Mouse (Mus musculus) erythroblast, embryonic 14.5 days (primary cell): ENCODE data around the gene Itih5. TPM values are rescaled to one million over a fixed set of nuclear protein-coding genes. Genes with fewer than 3 reads are reported as not detected.

Source experiments
- H3K27me3 ChIP-seq: 2 replicates; pipeline ENCODE4 v1.6.1; 2012; ENCODE audit warnings: inconsistent platforms; ENCODE audit not compliant: control insufficient read depth
- H3K36me3 ChIP-seq: 2 replicates; pipeline ENCODE4 v1.6.1; 2012; ENCODE audit warnings: mild to moderate bottlenecking, inconsistent platforms; ENCODE audit not compliant: control insufficient read depth
- H3K4me1 ChIP-seq: 2 replicates; pipeline ENCODE4 v1.6.1; 2012; ENCODE audit warnings: inconsistent platforms; ENCODE audit not compliant: control insufficient read depth
- H3K4me3 ChIP-seq: replicated peaks from 2 replicates; pipeline ENCODE3; 2012; ENCODE audit warnings: moderate library complexity, mild to moderate bottlenecking, inconsistent platforms
- H3K9me3 ChIP-seq: 2 replicates; pipeline ENCODE4 v1.6.1; 2012; ENCODE audit warnings: low read length, inconsistent platforms, mixed read lengths; ENCODE audit not compliant: control insufficient read depth
- GATA1 ChIP-seq: IDR thresholded peaks from 2 replicates; pipeline ENCODE4 v1.6.1; 2012; ENCODE audit warnings: low read length, inconsistent platforms, mixed read lengths
- TAL1 ChIP-seq: IDR thresholded peaks from 3 replicates; pipeline ENCODE4 v1.6.1; 2012; ENCODE audit warnings: low read length, inconsistent platforms, mixed read lengths
- polyA plus RNA-seq: library from polyadenylated mRNA; stranded (reverse); fragments of >175 nt; gene quantifications from 2 replicates; pipeline ENCODE4 v1.2.3, GENCODE M21; 2012

Gene Itih5
- polyA plus RNA-seq, 1 experiment: not detected

GRCm38 (mm10) chr2:10131296-10131695 lies 22.1 kb upstream of the Itih5 start, which contains the start of gene Itih2:
Itih2 (minus strand) TSS chr2:10131396.
- Histone ChIP-seq H3K27me3 (no peaks in the 10 kb centered on the region), H3K36me3 (no peaks in the 10 kb centered on the region), H3K4me3 (peak within 1 kb of the TSS; percentile 36), H3K4me1 (no peaks in the 10 kb centered on the region), H3K9me3 (no peaks in the 10 kb centered on the region)
- TF ChIP-seq GATA1: no peak
- no peak for TF ChIP-seq TAL1

DNA sequence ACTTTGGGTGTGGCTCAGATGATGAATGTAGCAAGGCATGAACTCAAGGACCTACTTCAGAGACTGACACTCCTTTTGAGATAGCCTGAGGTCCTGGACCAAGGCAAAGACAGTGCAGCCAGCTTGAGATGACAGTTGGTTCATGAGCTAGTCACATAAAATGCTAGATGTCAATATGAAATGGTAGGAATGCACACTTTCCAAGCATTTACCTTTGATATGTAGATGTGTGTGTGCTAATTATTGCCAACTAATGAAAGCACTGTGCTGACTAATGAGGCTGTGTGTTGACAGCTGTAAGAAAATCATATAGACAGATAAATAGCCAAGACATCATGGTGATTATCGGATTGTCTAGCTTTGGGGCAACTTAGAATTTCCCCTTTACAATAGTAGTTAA lies 21.2 kb upstream of the Itih5 start:
- no peak overlapping the region for H3K4me3 ChIP-seq
- H3K4me1 ChIP-seq: no peaks in the 10 kb centered on the region
- no peak for TF ChIP-seq TAL1
- no peaks in the 10 kb centered on the region for H3K27me3 ChIP-seq
- H3K9me3 ChIP-seq: no peaks in the 10 kb centered on the region
- H3K36me3 ChIP-seq: no peaks in the 10 kb centered on the region

GRCm38 (mm10) chr2:10133941-10134340 lies 19.4 kb upstream of the Itih5 start:
- Histone ChIP-seq H3K4me3 (no peak overlapping the region), H3K9me3 (no peaks in the 10 kb centered on the region), H3K27me3 (no peaks in the 10 kb centered on the region), H3K4me1 (no peaks in the 10 kb centered on the region), H3K36me3 (no peaks in the 10 kb centered on the region)
- TF ChIP-seq GATA1 (no peak), TAL1 (no peak)

DNA sequence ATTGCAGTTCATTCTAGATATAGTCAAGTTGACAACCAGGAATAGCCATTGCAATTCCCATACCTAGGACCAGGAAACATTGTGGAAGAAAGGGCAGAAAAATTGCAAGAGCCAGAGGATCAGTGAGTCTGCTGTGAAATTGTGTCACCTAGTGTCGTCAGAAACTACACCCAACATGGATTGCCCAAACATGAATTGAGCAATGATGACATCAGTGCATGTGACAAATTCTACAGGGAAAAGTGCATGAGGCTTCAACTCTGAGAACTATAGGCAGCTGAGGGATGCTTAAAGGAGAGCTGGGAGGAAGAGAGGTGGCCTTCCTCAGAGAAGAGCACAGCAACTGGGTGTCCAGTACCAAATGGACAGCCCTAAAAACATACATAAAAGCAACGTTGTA lies 16.1 kb upstream of the Itih5 start:
- H3K36me3 ChIP-seq: no peaks in the 10 kb centered on the region
- H3K4me3 ChIP-seq: no peak overlapping the region
- H3K9me3 ChIP-seq: no peaks in the 10 kb centered on the region
- no peaks in the 10 kb centered on the region for H3K4me1 ChIP-seq
- no peaks in the 10 kb centered on the region for H3K27me3 ChIP-seq
- TF ChIP-seq TAL1 (no peak), GATA1 (no peak)

DNA sequence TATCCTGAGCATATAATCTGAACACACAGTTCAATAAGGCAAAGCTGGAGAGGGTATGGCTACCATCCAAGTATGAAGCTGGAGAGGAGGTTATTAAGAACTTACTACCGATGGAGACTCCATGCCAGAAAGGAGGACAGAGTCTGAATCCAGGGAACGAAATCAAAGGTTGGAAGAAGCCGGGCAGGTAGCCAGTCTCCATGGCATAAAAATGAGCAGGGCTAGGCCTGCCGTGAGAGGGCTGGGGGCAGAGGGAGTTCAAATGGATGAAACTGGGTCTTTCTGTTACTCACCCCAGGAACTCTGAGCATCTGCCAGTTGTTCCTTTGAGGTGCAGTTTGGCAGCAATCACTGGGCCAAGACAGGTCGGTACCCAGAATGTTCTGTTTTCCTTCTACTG lies 12.9 kb upstream of the Itih5 start:
- H3K36me3 ChIP-seq: no peaks in the 10 kb centered on the region
- no peak for TF ChIP-seq TAL1
- no peaks in the 10 kb centered on the region for H3K27me3 ChIP-seq

DNA sequence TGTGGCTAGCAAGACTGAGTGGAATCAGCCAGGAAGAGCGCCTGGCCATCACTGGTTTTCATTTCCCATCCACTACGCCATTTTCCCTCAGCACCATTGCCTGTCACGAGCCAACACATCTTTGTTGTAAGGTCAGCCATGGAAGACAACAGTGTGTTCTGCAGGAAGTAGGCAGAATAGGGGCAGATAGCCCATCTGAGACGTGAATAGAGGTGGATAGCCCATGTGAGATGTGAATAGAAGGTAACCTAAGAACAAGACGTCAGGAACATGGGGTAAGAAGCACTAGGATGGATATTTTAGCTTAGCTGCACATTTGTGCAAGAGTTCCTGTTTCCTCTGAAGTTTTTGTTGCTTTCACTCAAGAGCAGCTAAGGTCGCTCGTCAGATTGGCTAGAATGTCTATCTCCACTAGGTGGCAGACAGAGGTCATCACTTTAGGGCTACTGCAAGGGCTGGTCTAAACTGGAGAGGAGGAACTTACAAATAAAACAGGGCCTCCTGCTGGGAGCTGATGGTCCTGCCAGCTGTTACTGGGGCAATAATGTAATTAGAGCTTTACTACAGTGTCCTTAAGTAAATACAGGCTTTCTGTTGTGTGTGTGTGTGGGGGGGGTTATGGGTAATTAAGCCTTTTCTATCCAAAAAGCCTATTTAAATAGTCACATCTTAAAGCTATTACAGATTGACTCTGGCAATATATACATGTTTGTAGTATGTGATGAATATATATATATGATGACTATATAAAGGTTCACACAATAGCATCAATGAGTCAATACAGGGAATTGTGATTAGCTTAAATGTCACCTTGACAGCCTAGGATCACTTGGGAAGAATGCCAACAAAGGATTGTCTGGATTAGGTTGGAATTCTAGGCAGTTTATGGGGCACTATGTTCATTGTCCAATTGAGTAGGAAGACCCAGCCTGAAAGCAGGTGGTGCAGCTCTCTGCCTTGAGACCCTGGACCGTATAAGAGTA lies 10.6 kb upstream of the Itih5 start:
- TF ChIP-seq TAL1 (no peak), GATA1 (no peak)
- Histone ChIP-seq H3K9me3 (no peaks in the 10 kb centered on the region), H3K4me3 (no peak overlapping the region), H3K4me1 (no peaks in the 10 kb centered on the region), H3K27me3 (no peaks in the 10 kb centered on the region), H3K36me3 (no peaks in the 10 kb centered on the region)

More for the DNA sequence above, 12.9 kb upstream of the Itih5 start:
- Histone ChIP-seq H3K4me1 (no peaks in the 10 kb centered on the region), H3K4me3 (no peak overlapping the region), H3K9me3 (no peaks in the 10 kb centered on the region)

- no peak for TF ChIP-seq GATA1
- no peak for TF ChIP-seq TAL1
- Histone ChIP-seq H3K4me3 (no peak overlapping the region), H3K36me3 (no peaks in the 10 kb centered on the region)
Measured at GRCm38 (mm10) chr2:10145514-10145913, 7.9 kb upstream of the Itih5 start.

GRCm38 (mm10) chr2:10147176-10147575 lies 6.2 kb upstream of the Itih5 start:
- no peak for TF ChIP-seq GATA1
- no peak for TF ChIP-seq TAL1
- Histone ChIP-seq H3K27me3 (no peaks in the 10 kb centered on the region), H3K9me3 (no peaks in the 10 kb centered on the region), H3K36me3 (no peaks in the 10 kb centered on the region), H3K4me3 (no peak overlapping the region), H3K4me1 (no peaks in the 10 kb centered on the region)

More at GRCm38 (mm10) chr2:10145514-10145913, 7.9 kb upstream of the Itih5 start:
- no peaks in the 10 kb centered on the region for H3K4me1 ChIP-seq
- no peaks in the 10 kb centered on the region for H3K27me3 ChIP-seq
- no peaks in the 10 kb centered on the region for H3K9me3 ChIP-seq

DNA sequence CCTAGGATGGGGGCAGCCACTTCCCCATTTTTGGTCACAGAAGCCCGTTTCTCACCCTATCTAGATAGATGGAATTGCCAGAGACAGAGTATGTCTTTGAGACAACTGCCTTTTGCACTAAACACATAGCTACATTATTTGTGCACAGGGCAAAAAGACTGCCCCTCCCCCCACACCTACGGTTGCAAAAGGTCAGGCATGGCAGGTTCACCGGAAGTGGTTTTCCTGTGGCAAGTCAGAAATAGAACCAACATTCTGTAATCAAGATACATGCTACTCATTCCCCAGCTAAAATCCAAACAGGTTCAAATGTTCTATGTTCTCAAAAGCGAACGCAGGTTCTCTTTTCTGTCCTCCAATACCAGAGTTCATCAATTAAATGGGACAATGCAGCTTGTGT lies 781 bp upstream of the Itih5 start:
- TF ChIP-seq TAL1: no peak
- no peak for TF ChIP-seq GATA1
- no peaks in the 10 kb centered on the region for H3K36me3 ChIP-seq
- no peaks in the 10 kb centered on the region for H3K9me3 ChIP-seq
- no peaks in the 10 kb centered on the region for H3K27me3 ChIP-seq
- H3K4me1 ChIP-seq: peaks cover 9% of the 10 kb centered on the region
- H3K4me3 ChIP-seq: no peak overlapping the region
